Mouse (Mus musculus): ENCODE data around the gene Nedd9. TPM values are rescaled to one million over a fixed set of nuclear protein-coding genes. Genes with fewer than 3 reads are reported as not detected.

Nedd9 gene
- polyA plus RNA-seq, 1 experiment from 2014 or later = 27.7 TPM

GRCm38 (mm10) chr13:41500793-41501192, 13.6 kb upstream of the Nedd9 start:
- no peak overlapping the region for H3K4me3 ChIP-seq (ENCODE audit: low read depth, low read length)
- H3K4me1 ChIP-seq (ENCODE audit: control insufficient read depth, insufficient read depth, low read length) = 0 out of 2 replicates have a peak, but pooled peaks cover 3% of the 10 kb centered on the region
- no peaks in the 10 kb centered on the region for H3K9me3 ChIP-seq (replicated peaks; ENCODE audit: control insufficient read depth, low read length)
- H3K27me3 ChIP-seq (replicated peaks; ENCODE audit: control insufficient read depth, insufficient read depth, low read length) = no peaks in the 10 kb centered on the region
- DNase-seq (ENCODE audit: low spot score) (no peak), ATAC-seq (no peak)
- no peak overlapping the region for H3K27ac ChIP-seq (ENCODE audit: low read depth, low read length)
- H3K4me2 ChIP-seq (ENCODE audit: low read length) = no peak overlapping the region
- WGBS = 98% methylated on average over 3 of the region's 3 CpGs
- H3K36me3 ChIP-seq (ENCODE audit: control insufficient read depth, insufficient read depth, low read length) = no peaks in the 10 kb centered on the region
- no peak overlapping the region for H3K9ac ChIP-seq (ENCODE audit: low read length)

- 41% methylated on average over 2 of the region's 2 CpGs for WGBS
- Histone ChIP-seq H3K9ac (ENCODE audit: low read length) (no peak overlapping the region), H3K4me2 (ENCODE audit: low read length) (no peak overlapping the region), H3K27me3 (replicated peaks; ENCODE audit: control insufficient read depth, insufficient read depth, low read length) (no peaks in the 10 kb centered on the region), H3K9me3 (replicated peaks; ENCODE audit: control insufficient read depth, low read length) (no peaks in the 10 kb centered on the region), H3K36me3 (ENCODE audit: control insufficient read depth, insufficient read depth, low read length) (no peaks in the 10 kb centered on the region), H3K4me3 (ENCODE audit: low read depth, low read length) (no peak overlapping the region), H3K4me1 (ENCODE audit: control insufficient read depth, insufficient read depth, low read length) (0 out of 2 replicates have a peak, but pooled peaks cover 3% of the 10 kb centered on the region), H3K27ac (ENCODE audit: low read depth, low read length) (no peak overlapping the region)
- ATAC-seq = no peak
- DNase-seq (ENCODE audit: low spot score) = no peak
Observed at GRCm38 (mm10) chr13:41498611-41499121, 11.5 kb upstream of the Nedd9 start.

- 98% methylated on average over 2 of the region's 2 CpGs for WGBS
- ATAC-seq = no peak
- no peak overlapping the region for H3K4me3 ChIP-seq (ENCODE audit: low read depth, low read length)
Observed at GRCm38 (mm10) chr13:41494681-41495080, 7.5 kb upstream of the Nedd9 start.

GRCm38 (mm10) chr13:41491981-41492702, 5.0 kb upstream of the Nedd9 start:
- H3K27ac ChIP-seq (ENCODE audit: low read depth, low read length) = no peak overlapping the region
- H3K4me3 ChIP-seq (ENCODE audit: low read depth, low read length) = no peak overlapping the region
- H3K36me3 ChIP-seq (ENCODE audit: control insufficient read depth, insufficient read depth, low read length) = no peaks in the 10 kb centered on the region
- 72% methylated on average over 8 of the region's 8 CpGs for WGBS
- H3K4me2 ChIP-seq (ENCODE audit: low read length) = no peak overlapping the region
- DNase-seq (ENCODE audit: low spot score) (no peak), ATAC-seq (no peak)
- H3K27me3 ChIP-seq (replicated peaks; ENCODE audit: control insufficient read depth, insufficient read depth, low read length) = no peaks in the 10 kb centered on the region
- no peaks in the 10 kb centered on the region for H3K9me3 ChIP-seq (replicated peaks; ENCODE audit: control insufficient read depth, low read length)
- no peak overlapping the region for H3K9ac ChIP-seq (ENCODE audit: low read length)
- H3K4me1 ChIP-seq (ENCODE audit: control insufficient read depth, insufficient read depth, low read length) = no peaks in the 10 kb centered on the region; the same call in 1 of the 2 replicates

More at GRCm38 (mm10) chr13:41494681-41495080, 7.5 kb upstream of the Nedd9 start:
- Histone ChIP-seq H3K36me3 (ENCODE audit: control insufficient read depth, insufficient read depth, low read length) (no peaks in the 10 kb centered on the region), H3K4me2 (ENCODE audit: low read length) (no peak overlapping the region), H3K9me3 (replicated peaks; ENCODE audit: control insufficient read depth, low read length) (no peaks in the 10 kb centered on the region), H3K4me1 (ENCODE audit: control insufficient read depth, insufficient read depth, low read length) (peaks cover 3% of the 10 kb centered on the region; the same call in 1 of the 2 replicates), H3K27ac (ENCODE audit: low read depth, low read length) (no peak overlapping the region), H3K9ac (ENCODE audit: low read length) (no peak overlapping the region), H3K27me3 (replicated peaks; ENCODE audit: control insufficient read depth, insufficient read depth, low read length) (no peaks in the 10 kb centered on the region)
- no peak for DNase-seq (ENCODE audit: low spot score)

GRCm38 (mm10) chr13:41491522-41491921, 4.4 kb upstream of the Nedd9 start:
- Histone ChIP-seq H3K27ac (ENCODE audit: low read depth, low read length) (no peak overlapping the region), H3K4me3 (ENCODE audit: low read depth, low read length) (no peak overlapping the region), H3K27me3 (replicated peaks; ENCODE audit: control insufficient read depth, insufficient read depth, low read length) (no peaks in the 10 kb centered on the region), H3K4me2 (ENCODE audit: low read length) (no peak overlapping the region), H3K4me1 (ENCODE audit: control insufficient read depth, insufficient read depth, low read length) (no peaks in the 10 kb centered on the region; the same call in 1 of the 2 replicates), H3K36me3 (ENCODE audit: control insufficient read depth, insufficient read depth, low read length) (no peaks in the 10 kb centered on the region), H3K9me3 (replicated peaks; ENCODE audit: control insufficient read depth, low read length) (no peaks in the 10 kb centered on the region), H3K9ac (ENCODE audit: low read length) (no peak overlapping the region)
- ATAC-seq (no peak), DNase-seq (ENCODE audit: low spot score) (no peak)
- WGBS = 90% methylated on average over 7 of the region's 7 CpGs

GRCm38 (mm10) chr13:41490282-41490681, 3.1 kb upstream of the Nedd9 start:
- no peak overlapping the region for H3K27ac ChIP-seq (ENCODE audit: low read depth, low read length)
- 87% methylated on average over 8 of the region's 8 CpGs for WGBS
- DNase-seq (ENCODE audit: low spot score) = no peak

GRCm38 (mm10) chr13:41489705-41490275, 2.6 kb upstream of the Nedd9 start:
- no peaks in the 10 kb centered on the region for H3K36me3 ChIP-seq (ENCODE audit: control insufficient read depth, insufficient read depth, low read length)
- no peaks in the 10 kb centered on the region for H3K9me3 ChIP-seq (replicated peaks; ENCODE audit: control insufficient read depth, low read length)
- DNase-seq (ENCODE audit: low spot score) (no peak), ATAC-seq (no peak)
- no peaks in the 10 kb centered on the region; the same call in 1 of the 2 replicates for H3K4me1 ChIP-seq (ENCODE audit: control insufficient read depth, insufficient read depth, low read length)
- no peak overlapping the region for H3K4me3 ChIP-seq (ENCODE audit: low read depth, low read length)
- no peak overlapping the region for H3K9ac ChIP-seq (ENCODE audit: low read length)
- no peaks in the 10 kb centered on the region for H3K27me3 ChIP-seq (replicated peaks; ENCODE audit: control insufficient read depth, insufficient read depth, low read length)
- 67% methylated on average over 9 of the region's 9 CpGs for WGBS
- no peak overlapping the region for H3K27ac ChIP-seq (ENCODE audit: low read depth, low read length)
- no peak overlapping the region for H3K4me2 ChIP-seq (ENCODE audit: low read length)

More at GRCm38 (mm10) chr13:41490282-41490681, 3.1 kb upstream of the Nedd9 start:
- Histone ChIP-seq H3K4me1 (ENCODE audit: control insufficient read depth, insufficient read depth, low read length) (no peaks in the 10 kb centered on the region; the same call in 1 of the 2 replicates), H3K9me3 (replicated peaks; ENCODE audit: control insufficient read depth, low read length) (no peaks in the 10 kb centered on the region), H3K4me3 (ENCODE audit: low read depth, low read length) (no peak overlapping the region), H3K4me2 (ENCODE audit: low read length) (no peak overlapping the region), H3K36me3 (ENCODE audit: control insufficient read depth, insufficient read depth, low read length) (no peaks in the 10 kb centered on the region), H3K9ac (ENCODE audit: low read length) (no peak overlapping the region), H3K27me3 (replicated peaks; ENCODE audit: control insufficient read depth, insufficient read depth, low read length) (no peaks in the 10 kb centered on the region)
- ATAC-seq = no peak

GRCm38 (mm10) chr13:41487409-41487743, 214 bp upstream of the Nedd9 start:
- Histone ChIP-seq H3K9ac (ENCODE audit: low read length) (no peak overlapping the region), H3K4me3 (ENCODE audit: low read depth, low read length) (no peak overlapping the region), H3K27me3 (replicated peaks; ENCODE audit: control insufficient read depth, insufficient read depth, low read length) (no peaks in the 10 kb centered on the region), H3K27ac (ENCODE audit: low read depth, low read length) (no peak overlapping the region), H3K4me1 (ENCODE audit: control insufficient read depth, insufficient read depth, low read length) (no peaks in the 10 kb centered on the region; the same call in 1 of the 2 replicates), H3K9me3 (replicated peaks; ENCODE audit: control insufficient read depth, low read length) (no peaks in the 10 kb centered on the region), H3K36me3 (ENCODE audit: control insufficient read depth, insufficient read depth, low read length) (no peaks in the 10 kb centered on the region), H3K4me2 (ENCODE audit: low read length) (no peak overlapping the region)
- WGBS = 98% methylated on average over 2 of the region's 2 CpGs
- ATAC-seq (no peak), DNase-seq (ENCODE audit: low spot score) (no peak)

GRCm38 (mm10) chr13:41483966-41484365, 3.2 kb downstream of the Nedd9 start:
- WGBS = 94% methylated on average over 7 of the region's 7 CpGs
- H3K4me3 ChIP-seq (ENCODE audit: low read depth, low read length) = no peak overlapping the region
- H3K36me3 ChIP-seq (ENCODE audit: control insufficient read depth, insufficient read depth, low read length) = no peaks in the 10 kb centered on the region
- DNase-seq (ENCODE audit: low spot score) (no peak), ATAC-seq (no peak)
- H3K4me1 ChIP-seq (ENCODE audit: control insufficient read depth, insufficient read depth, low read length) = no peaks in the 10 kb centered on the region
- no peaks in the 10 kb centered on the region for H3K27me3 ChIP-seq (replicated peaks; ENCODE audit: control insufficient read depth, insufficient read depth, low read length)
- no peaks in the 10 kb centered on the region for H3K9me3 ChIP-seq (replicated peaks; ENCODE audit: control insufficient read depth, low read length)
- H3K4me2 ChIP-seq (ENCODE audit: low read length) = no peak overlapping the region
- no peak overlapping the region for H3K27ac ChIP-seq (ENCODE audit: low read depth, low read length)
- no peak overlapping the region for H3K9ac ChIP-seq (ENCODE audit: low read length)
